Mouse (Mus musculus) gastrocnemius, adult 2 months (tissue): ENCODE measurements around the gene Extl2. TPM values are rescaled to one million over a fixed set of nuclear protein-coding genes. Genes with fewer than 3 reads are reported as not detected.

Experiments
- DNase-seq: peaks from one replicate; pipeline ENCODE4 v3.0.0; 2022
- H3K27ac ChIP-seq: fragments of 200-600 bp; 2 replicates; pipeline ENCODE4 v1.8.1; 2022; ENCODE audit warnings: mild to moderate bottlenecking
- H3K4me3 ChIP-seq: fragments of 200-600 bp; 2 replicates; pipeline ENCODE4 v1.8.1; 2022; ENCODE audit warnings: mild to moderate bottlenecking, moderate library complexity
- CTCF ChIP-seq: fragments of 200-600 bp; IDR thresholded peaks from 2 replicates; pipeline ENCODE4 v1.8.1; 2022; ENCODE audit warnings: antibody characterized with exemption, mild to moderate bottlenecking, moderate library complexity
- intact Hi-C: fragments of 180-260 bp; cut with DNase I; formaldehyde crosslinking; loops from one replicate; pipeline ENCODE4 v1.15.1; 2025
- total RNA-seq, 2 experiments: library from RNA; stranded (reverse); gene quantifications; 2 replicates each; pipeline ENCODE4 v1.2.3; 2021

Extl2 gene
- total RNA-seq, 2 experiments from 2014 or later, result 8.7 to 11.6 TPM

GRCm38 (mm10) chr3:116018606-116019005 is 11.3 kb downstream of the Extl2 start:
- H3K27ac ChIP-seq, result no peak overlapping the region
- no peak overlapping the region for H3K4me3 ChIP-seq
- no peak for DNase-seq
- intact Hi-C loops, result no loop called here
- TF ChIP-seq CTCF, result no peak

GRCm38 (mm10) chr3:116019136-116019535 is 11.9 kb downstream of the Extl2 start:
- intact Hi-C loops, result no loop called here
- no peak overlapping the region for H3K27ac ChIP-seq
- H3K4me3 ChIP-seq, result no peak overlapping the region
- TF ChIP-seq CTCF, result no peak
- no peak for DNase-seq

- Histone ChIP-seq H3K4me3 (no peak overlapping the region), H3K27ac (no peak overlapping the region)
- DNase-seq, result no peak
- no peak for TF ChIP-seq CTCF
- intact Hi-C loops, result no loop called here
These were observed 17.0 kb downstream of the Extl2 start for GRCm38 (mm10) chr3:116024236-116024635.

GRCm38 (mm10) chr3:116024669-116025068 is 17.4 kb downstream of the Extl2 start:
- no peak for DNase-seq
- TF ChIP-seq CTCF, result no peak
- H3K27ac ChIP-seq, result no peak overlapping the region
- intact Hi-C loops, result no loop called here
- H3K4me3 ChIP-seq, result no peak overlapping the region

GRCm38 (mm10) chr3:116025701-116026100 is 18.4 kb downstream of the Extl2 start:
- Histone ChIP-seq H3K4me3 (no peak overlapping the region), H3K27ac (no peak overlapping the region)
- no peak for TF ChIP-seq CTCF
- DNase-seq, result no peak
- intact Hi-C loops, result no loop called here

DNA sequence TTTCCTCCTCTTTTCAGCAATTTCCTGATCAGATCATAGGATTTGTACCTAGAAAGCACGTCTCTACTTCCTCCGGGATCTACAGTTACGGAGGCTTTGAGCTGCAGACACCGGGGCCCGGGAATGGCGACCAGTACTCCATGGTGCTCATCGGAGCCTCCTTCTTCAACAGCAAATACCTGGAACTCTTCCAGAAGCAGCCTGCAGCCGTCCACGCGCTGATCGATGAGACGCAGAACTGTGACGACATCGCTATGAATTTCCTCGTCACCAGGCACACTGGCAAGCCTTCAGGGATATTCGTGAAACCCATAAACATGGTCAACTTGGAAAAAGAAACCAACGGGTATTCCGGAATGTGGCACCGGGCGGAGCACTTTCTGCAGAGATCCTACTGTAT is 19.7 kb downstream of the Extl2 start:
- intact Hi-C loops, result no loop called here
- Histone ChIP-seq H3K4me3 (no peak overlapping the region), H3K27ac (no peak overlapping the region)
- no peak for TF ChIP-seq CTCF
- no peak for DNase-seq

DNA sequence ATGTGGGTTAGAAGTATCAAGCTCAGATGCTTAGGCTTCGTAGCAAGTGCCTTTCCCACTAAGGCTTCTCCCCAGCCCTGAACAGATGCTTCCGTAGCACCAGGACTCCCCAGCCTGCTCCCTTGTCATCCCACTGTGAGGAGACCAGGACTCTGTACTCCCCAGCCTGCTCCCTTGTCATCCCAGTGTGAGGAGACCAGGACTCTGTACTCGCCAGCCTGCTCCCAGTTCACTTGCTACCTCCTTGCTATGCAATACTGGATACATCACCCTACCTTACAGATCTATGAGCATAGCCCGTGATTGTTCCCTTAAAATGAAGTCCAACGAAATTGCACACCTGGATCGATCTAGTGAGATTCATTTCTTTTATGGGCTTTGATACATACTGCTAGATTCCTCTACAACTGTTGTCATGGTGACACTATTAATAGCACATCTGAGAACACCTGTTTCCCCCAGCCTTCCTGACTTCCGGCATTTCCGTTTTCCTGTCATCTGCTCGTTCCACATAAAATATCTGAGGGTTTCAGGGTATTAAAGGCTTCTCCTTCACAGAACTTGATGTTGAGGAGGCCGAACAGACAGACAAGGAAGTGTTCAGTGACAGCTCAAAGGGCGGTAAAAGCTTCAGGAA is 23.0 kb downstream of the Extl2 start:
- TF ChIP-seq CTCF, result no peak
- intact Hi-C loops, result loop anchor here (10.0 kb wide), 2 partner anchors 185 to 825 kb away; partner anchors contain the start of gene Frrs1

DNA sequence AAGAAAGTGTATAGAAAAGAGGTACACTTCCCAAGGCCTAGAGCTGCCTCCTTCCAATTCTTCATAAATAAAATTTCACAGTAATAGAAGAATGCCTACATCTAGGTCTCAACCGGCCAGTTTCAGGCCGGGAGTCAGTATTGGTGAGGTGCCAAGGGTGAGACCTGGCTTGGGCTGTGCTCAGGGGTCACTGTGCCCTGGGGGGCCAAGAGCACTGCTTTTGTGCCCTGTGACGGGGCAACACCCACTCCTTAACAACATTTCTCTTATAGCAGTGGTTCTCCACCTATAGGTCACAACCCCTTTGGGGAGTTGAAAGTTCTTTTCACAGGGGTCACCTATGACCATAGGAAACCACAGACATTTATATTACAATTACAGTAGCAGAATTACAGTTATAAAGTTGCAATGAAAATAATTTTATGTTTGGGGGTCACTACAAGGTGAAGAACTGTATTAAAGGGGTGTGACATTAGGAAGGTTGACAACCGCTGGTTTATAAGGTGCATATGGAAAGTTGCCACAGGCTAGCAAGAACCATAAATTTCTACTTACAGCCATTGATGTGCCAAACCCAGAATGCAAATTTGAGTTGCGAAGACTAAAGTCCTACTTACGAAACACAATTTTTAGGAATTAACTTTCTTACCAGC is 26.1 kb downstream of the Extl2 start:
- no peak for DNase-seq
- intact Hi-C loops, result loop anchor here (1.0 to 10.0 kb wide), 3 partner anchors 181 to 821 kb away; partner anchors contain the start of gene Frrs1
- TF ChIP-seq CTCF, result no peak

More for the DNA sequence above, 23.0 kb downstream of the Extl2 start:
- no peak for DNase-seq
- no peak overlapping the region for H3K27ac ChIP-seq
- H3K4me3 ChIP-seq, result no peak overlapping the region

GRCm38 (mm10) chr3:116033871-116034222 is 26.6 kb downstream of the Extl2 start:
- intact Hi-C loops, result loop anchor here (1.0 to 10.0 kb wide), 3 partner anchors 181 to 821 kb away; partner anchors contain the start of gene Frrs1
- DNase-seq, result no peak
- TF ChIP-seq CTCF, result peak; percentile 79
- Histone ChIP-seq H3K27ac (no peak overlapping the region), H3K4me3 (no peak overlapping the region)

More for the DNA sequence above, 26.1 kb downstream of the Extl2 start:
- no peak overlapping the region for H3K4me3 ChIP-seq
- H3K27ac ChIP-seq, result no peak overlapping the region

GRCm38 (mm10) chr3:116040776-116041175 is 33.5 kb downstream of the Extl2 start:
- intact Hi-C loops, result no loop called here
- no peak overlapping the region for H3K27ac ChIP-seq
- H3K4me3 ChIP-seq, result no peak overlapping the region
- peak; percentile 54 for TF ChIP-seq CTCF
- no peak for DNase-seq

- no peak for DNase-seq
- peak; percentile 51 for TF ChIP-seq CTCF
- intact Hi-C loops, result no loop called here
- H3K27ac ChIP-seq, result no peak overlapping the region
- no peak overlapping the region for H3K4me3 ChIP-seq
These were observed 38.7 kb downstream of the Extl2 start for GRCm38 (mm10) chr3:116046000-116046399.

GRCm38 (mm10) chr3:116047034-116047433 is 39.8 kb downstream of the Extl2 start:
- H3K27ac ChIP-seq, result no peak overlapping the region
- no peak for TF ChIP-seq CTCF
- intact Hi-C loops, result no loop called here

DNA sequence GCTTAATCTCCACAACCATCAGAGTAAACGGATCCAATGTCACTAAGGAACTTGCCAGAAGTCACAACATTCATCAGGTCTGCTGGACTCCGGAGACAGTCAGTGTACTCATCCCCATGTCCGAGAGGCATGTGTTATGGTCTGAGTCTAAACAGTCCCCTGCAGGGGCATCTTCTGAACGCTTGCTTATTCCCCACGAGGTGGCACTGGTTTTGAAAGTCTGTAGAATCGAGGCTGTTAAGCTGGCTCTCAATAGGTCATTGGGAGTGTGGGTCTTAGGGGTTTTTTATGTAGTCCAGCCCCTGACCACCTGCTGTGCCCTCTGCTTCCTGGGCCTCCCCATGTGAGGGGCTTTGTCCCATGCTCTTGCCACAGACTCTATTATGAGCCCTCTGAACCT is 49.8 kb downstream of the Extl2 start:
- Histone ChIP-seq H3K27ac (no peak overlapping the region), H3K4me3 (no peak overlapping the region)
- no peak for TF ChIP-seq CTCF
- intact Hi-C loops, result no loop called here
- DNase-seq, result no peak

More at GRCm38 (mm10) chr3:116047034-116047433, 39.8 kb downstream of the Extl2 start:
- no peak overlapping the region for H3K4me3 ChIP-seq
- no peak for DNase-seq

DNA sequence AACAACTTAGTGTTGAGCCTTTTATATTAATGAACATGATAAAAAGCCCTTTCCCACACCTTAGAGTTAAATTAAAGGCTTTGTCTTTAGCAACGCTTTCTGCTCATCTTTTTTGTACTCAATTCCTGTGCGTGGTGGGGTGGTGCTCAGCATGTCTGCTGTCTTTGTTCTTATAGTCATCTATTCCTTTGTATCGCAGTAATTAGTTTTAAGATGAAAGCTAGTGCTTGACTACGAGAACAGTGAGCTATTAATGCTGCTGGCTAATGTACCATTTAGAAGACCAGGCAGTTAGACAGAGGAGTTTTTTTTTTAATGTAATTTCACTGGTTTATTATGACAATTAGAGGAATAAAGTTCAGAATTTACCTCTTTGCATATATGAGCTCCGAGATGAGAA is 53.1 kb downstream of the Extl2 start:
- no peak for TF ChIP-seq CTCF
- no peak overlapping the region for H3K4me3 ChIP-seq
- H3K27ac ChIP-seq, result no peak overlapping the region
- intact Hi-C loops, result no loop called here
- DNase-seq, result no peak
